Mouse (Mus musculus): ENCODE measurements around the gene Slc2a12. TPM values are rescaled to one million over a fixed set of nuclear protein-coding genes. Genes with fewer than 3 reads are reported as not detected.

Slc2a12 gene
- polyA plus RNA-seq, 1 experiment, result not detected

- no peaks in the 10 kb centered on the region for H3K9me3 ChIP-seq (ENCODE audit: control insufficient read depth, low read length)
- no peaks in the 10 kb centered on the region for H3K27me3 ChIP-seq (ENCODE audit: control insufficient read depth)
- TF ChIP-seq TAL1 (IDR thresholded peaks at IDR 0.05; ENCODE audit: low read length) (no peak), GATA1 (IDR thresholded peaks at IDR 0.05; ENCODE audit: low read length) (no peak)
- H3K4me1 ChIP-seq (ENCODE audit: control insufficient read depth), result peaks cover 49% of the 10 kb centered on the region
- peak within 1 kb of the TSS; percentile 97 for H3K4me3 ChIP-seq (replicated peaks)
- no peaks in the 10 kb centered on the region; the same call in 1 of the 2 replicates for H3K36me3 ChIP-seq (ENCODE audit: control insufficient read depth)
These were observed 86.7 kb downstream of the Slc2a12 start, which contains the start of gene Tbpl1 for GRCm38 (mm10) chr10:22731272-22732093. Gene Tbpl1 (minus strand): TSS chr10:22731938.

GRCm38 (mm10) chr10:22732181-22732580, 87.4 kb downstream of the Slc2a12 start:
- H3K9me3 ChIP-seq (ENCODE audit: control insufficient read depth, low read length), result no peaks in the 10 kb centered on the region
- peak overlapping the region; percentile 97 for H3K4me3 ChIP-seq (replicated peaks)
- no peaks in the 10 kb centered on the region for H3K27me3 ChIP-seq (ENCODE audit: control insufficient read depth)
- no peaks in the 10 kb centered on the region for H3K36me3 ChIP-seq (ENCODE audit: control insufficient read depth)
- TF ChIP-seq GATA1 (IDR thresholded peaks at IDR 0.05; ENCODE audit: low read length) (no peak), TAL1 (IDR thresholded peaks at IDR 0.05; ENCODE audit: low read length) (no peak)
- peaks cover 42% of the 10 kb centered on the region for H3K4me1 ChIP-seq (ENCODE audit: control insufficient read depth)

- Histone ChIP-seq H3K4me3 (replicated peaks) (no peak overlapping the region), H3K36me3 (ENCODE audit: control insufficient read depth) (no peaks in the 10 kb centered on the region), H3K27me3 (ENCODE audit: control insufficient read depth) (no peaks in the 10 kb centered on the region), H3K9me3 (ENCODE audit: control insufficient read depth, low read length) (no peaks in the 10 kb centered on the region), H3K4me1 (ENCODE audit: control insufficient read depth) (no peaks in the 10 kb centered on the region)
- TF ChIP-seq GATA1 (IDR thresholded peaks at IDR 0.05; ENCODE audit: low read length), result no peak
These were observed 101.1 kb downstream of the Slc2a12 start for GRCm38 (mm10) chr10:22745922-22746321.

- Histone ChIP-seq H3K9me3 (ENCODE audit: control insufficient read depth, low read length) (no peaks in the 10 kb centered on the region), H3K27me3 (ENCODE audit: control insufficient read depth) (no peaks in the 10 kb centered on the region), H3K36me3 (ENCODE audit: control insufficient read depth) (no peaks in the 10 kb centered on the region), H3K4me3 (replicated peaks) (no peak overlapping the region), H3K4me1 (ENCODE audit: control insufficient read depth) (no peaks in the 10 kb centered on the region)
- TF ChIP-seq TAL1 (IDR thresholded peaks at IDR 0.05; ENCODE audit: low read length), result no peak
- TF ChIP-seq GATA1 (IDR thresholded peaks at IDR 0.05; ENCODE audit: low read length), result no peak
These were observed 101.8 kb downstream of the Slc2a12 start for GRCm38 (mm10) chr10:22746334-22747322.

- Histone ChIP-seq H3K27me3 (ENCODE audit: control insufficient read depth) (no peaks in the 10 kb centered on the region), H3K4me3 (replicated peaks) (no peak overlapping the region), H3K4me1 (ENCODE audit: control insufficient read depth) (no peaks in the 10 kb centered on the region), H3K36me3 (ENCODE audit: control insufficient read depth) (no peaks in the 10 kb centered on the region), H3K9me3 (ENCODE audit: control insufficient read depth, low read length) (no peaks in the 10 kb centered on the region)
- TF ChIP-seq TAL1 (IDR thresholded peaks at IDR 0.05; ENCODE audit: low read length) (no peak), GATA1 (IDR thresholded peaks at IDR 0.05; ENCODE audit: low read length) (no peak)
These were observed 106.4 kb downstream of the Slc2a12 start for GRCm38 (mm10) chr10:22751175-22751682.

Other genes starting within 250 kb of the Slc2a12 start
- gene Tbpl1, start 86.9 kb downstream of the Slc2a12 start, polyA plus RNA-seq (2012), result 3.6 and 4.5 TPM in 2 replicates
- gene Tcf21, start 175.2 kb downstream of the Slc2a12 start, polyA plus RNA-seq (2012), result not detected in 2 replicates